Mouse (Mus musculus) embryonic facial prominence, embryonic 15.5 days (tissue): ENCODE measurements around the gene Gm49405. TPM values are rescaled to one million over a fixed set of nuclear protein-coding genes. Genes with fewer than 3 reads are reported as not detected.

Experiments used
- ATAC-seq: fragments of 200-750 bp; cut with Nextera tagmentation; 2 replicates; pipeline ENCODE4 v1.8.0; 2017; ENCODE audit warnings: low read depth, moderate TSS enrichment; ENCODE audit not compliant: insufficient number of reproducible peaks, low FRiP score, low TSS enrichment
- H3K27ac ChIP-seq: fragments of 300-500 bp; sonication (generic); replicated peaks from 2 replicates; pipeline ENCODE4 v1.5.1; 2015; ENCODE audit warnings: mild to moderate bottlenecking, inconsistent platforms
- H3K27me3 ChIP-seq: fragments of 300-500 bp; sonication (generic); 2 replicates; pipeline ENCODE4 v1.6.1; 2015; ENCODE audit warnings: inconsistent platforms
- H3K36me3 ChIP-seq: fragments of 300-500 bp; sonication (generic); 2 replicates; pipeline ENCODE4 v1.6.1; 2015; ENCODE audit warnings: mild to moderate bottlenecking, inconsistent platforms
- H3K4me1 ChIP-seq: fragments of 300-500 bp; sonication (generic); 2 replicates; pipeline ENCODE4 v1.6.1; 2015; ENCODE audit warnings: inconsistent platforms
- H3K4me2 ChIP-seq: fragments of 300-500 bp; sonication (generic); replicated peaks from 2 replicates; pipeline ENCODE4 v1.6.1; 2015; ENCODE audit warnings: mild to moderate bottlenecking, inconsistent platforms
- H3K4me3 ChIP-seq: fragments of 300-500 bp; sonication (generic); replicated peaks from 2 replicates; pipeline ENCODE4 v1.5.1; 2015; ENCODE audit warnings: mild to moderate bottlenecking, inconsistent platforms
- H3K9ac ChIP-seq: fragments of 300-500 bp; sonication (generic); 2 replicates; pipeline ENCODE4 v1.6.1; 2015; ENCODE audit warnings: inconsistent platforms
- H3K9me3 ChIP-seq: fragments of 300-500 bp; sonication (generic); replicated peaks from 2 replicates; pipeline ENCODE4 v1.6.1; 2016; ENCODE audit warnings: inconsistent platforms
- WGBS: fragments of 180-500 bp; shearing (Covaris S2); methylation state at CpG from one replicate; pipeline ENCODE4 v1.1.7; 2015; 5-methylcytosine and 5-hydroxymethylcytosine counted together
- polyA plus RNA-seq: library from polyadenylated mRNA; unstranded; fragments of >200 nt; fragmentation: Nextera tagmentation; extraction: Ambion mirVana; gene quantifications from 2 replicates; pipeline ENCODE4 v1.2.1, GENCODE M21; 2015

The Gm49405 gene
- polyA plus RNA-seq, 1 experiment from 2014 or later = 4.7 TPM

GRCm38 (mm10) chr19:3999121-3999730 is 1.2 kb upstream of the Gm49405 start:
- peak overlapping the region; percentile 81 for H3K4me2 ChIP-seq
- no peaks in the 10 kb centered on the region for H3K36me3 ChIP-seq
- H3K4me1 ChIP-seq = peaks cover 23% of the 10 kb centered on the region
- no peak overlapping the region for H3K27ac ChIP-seq
- ATAC-seq = no peak
- WGBS = 81% methylated on average over 9 of the region's 9 CpGs
- no peaks in the 10 kb centered on the region for H3K27me3 ChIP-seq
- peak overlapping the region; percentile 66 for H3K4me3 ChIP-seq
- H3K9ac ChIP-seq = no peak overlapping the region
- H3K9me3 ChIP-seq = no peaks in the 10 kb centered on the region

GRCm38 (mm10) chr19:4000949-4001525 is 611 bp downstream of the Gm49405 start:
- Histone ChIP-seq H3K4me2 (peak overlapping the region; percentile 81), H3K27me3 (no peaks in the 10 kb centered on the region), H3K36me3 (peaks cover 11% of the 10 kb centered on the region), H3K27ac (peak overlapping the region; percentile 96), H3K9ac (peak overlapping the region; percentile 74), H3K9me3 (no peaks in the 10 kb centered on the region), H3K4me3 (peak overlapping the region; percentile 66), H3K4me1 (peaks cover 23% of the 10 kb centered on the region)
- ATAC-seq = no peak
- 14% methylated on average over 17 of the region's 17 CpGs for WGBS

- Histone ChIP-seq H3K27me3 (no peaks in the 10 kb centered on the region), H3K9ac (no peak overlapping the region), H3K4me1 (peaks cover 23% of the 10 kb centered on the region), H3K4me3 (no peak overlapping the region), H3K4me2 (no peak overlapping the region), H3K36me3 (peaks cover 18% of the 10 kb centered on the region), H3K9me3 (no peaks in the 10 kb centered on the region), H3K27ac (no peak overlapping the region)
- ATAC-seq = no peak
- 82% methylated on average over 5 of the region's 5 CpGs for WGBS
Observed at GRCm38 (mm10) chr19:4001752-4002151, 1.3 kb downstream of the Gm49405 start.

- Histone ChIP-seq H3K4me3 (no peak within 1 kb of the TSS), H3K27me3 (no peaks in the 10 kb centered on the region), H3K9me3 (no peaks in the 10 kb centered on the region), H3K4me1 (peaks cover 23% of the 10 kb centered on the region), H3K36me3 (peaks cover 31% of the 10 kb centered on the region), H3K4me2 (no peak within 1 kb of the TSS), H3K9ac (no peak within 1 kb of the TSS), H3K27ac (no peak within 1 kb of the TSS)
- ATAC-seq = no peak
- 76% methylated on average over 1 of the region's 1 CpGs for WGBS
Observed at GRCm38 (mm10) chr19:4003112-4003511, 2.7 kb downstream of the Gm49405 start, which contains the start of gene Doc2g. Gene Doc2g (plus strand): TSS chr19:4003313.

GRCm38 (mm10) chr19:4003641-4004040 is 3.2 kb downstream of the Gm49405 start:
- Histone ChIP-seq H3K9me3 (no peaks in the 10 kb centered on the region), H3K36me3 (peaks cover 37% of the 10 kb centered on the region), H3K4me3 (no peak overlapping the region), H3K4me1 (peaks cover 23% of the 10 kb centered on the region), H3K9ac (no peak overlapping the region), H3K27ac (no peak overlapping the region), H3K27me3 (no peaks in the 10 kb centered on the region), H3K4me2 (no peak overlapping the region)
- no peak for ATAC-seq
- 79% methylated on average over 12 of the region's 12 CpGs for WGBS

- ATAC-seq = no peak
- peaks cover 44% of the 10 kb centered on the region for H3K36me3 ChIP-seq
- H3K9me3 ChIP-seq = no peaks in the 10 kb centered on the region
- H3K27ac ChIP-seq = no peak overlapping the region
- no peak overlapping the region for H3K9ac ChIP-seq
- H3K4me1 ChIP-seq = peaks cover 18% of the 10 kb centered on the region
- H3K27me3 ChIP-seq = no peaks in the 10 kb centered on the region
- H3K4me2 ChIP-seq = no peak overlapping the region
- H3K4me3 ChIP-seq = no peak overlapping the region
- WGBS = 84% methylated on average over 15 of the region's 15 CpGs
Observed at GRCm38 (mm10) chr19:4004331-4004730, 3.9 kb downstream of the Gm49405 start.

- WGBS = 87% methylated on average over 9 of the region's 9 CpGs
- H3K9me3 ChIP-seq = no peaks in the 10 kb centered on the region
- no peak overlapping the region for H3K4me2 ChIP-seq
- peaks cover 51% of the 10 kb centered on the region for H3K36me3 ChIP-seq
- no peak for ATAC-seq
- peaks cover 11% of the 10 kb centered on the region for H3K4me1 ChIP-seq
- no peak overlapping the region for H3K4me3 ChIP-seq
- H3K9ac ChIP-seq = no peak overlapping the region
- no peak overlapping the region for H3K27ac ChIP-seq
- no peaks in the 10 kb centered on the region for H3K27me3 ChIP-seq
Observed at GRCm38 (mm10) chr19:4005091-4005490, 4.7 kb downstream of the Gm49405 start.

GRCm38 (mm10) chr19:4005971-4006370 is 5.5 kb downstream of the Gm49405 start:
- no peak overlapping the region for H3K4me2 ChIP-seq
- WGBS = 94% methylated on average over 8 of the region's 8 CpGs
- peaks cover 11% of the 10 kb centered on the region for H3K4me1 ChIP-seq
- H3K36me3 ChIP-seq = peaks cover 55% of the 10 kb centered on the region
- H3K9me3 ChIP-seq = no peaks in the 10 kb centered on the region
- H3K9ac ChIP-seq = no peak overlapping the region
- no peak overlapping the region for H3K4me3 ChIP-seq
- H3K27me3 ChIP-seq = no peaks in the 10 kb centered on the region
- H3K27ac ChIP-seq = no peak overlapping the region
- no peak for ATAC-seq

GRCm38 (mm10) chr19:4011086-4011485 is 10.7 kb downstream of the Gm49405 start:
- no peaks in the 10 kb centered on the region for H3K9me3 ChIP-seq
- H3K4me1 ChIP-seq = peaks cover 16% of the 10 kb centered on the region
- H3K36me3 ChIP-seq = peaks cover 44% of the 10 kb centered on the region
- no peak overlapping the region for H3K27ac ChIP-seq
- ATAC-seq = no peak
- no peak overlapping the region for H3K9ac ChIP-seq
- WGBS = 93% methylated on average over 5 of the region's 5 CpGs
- H3K4me3 ChIP-seq = no peak overlapping the region
- no peaks in the 10 kb centered on the region for H3K27me3 ChIP-seq
- no peak overlapping the region for H3K4me2 ChIP-seq

- Histone ChIP-seq H3K27ac (peak within 1 kb of the TSS; percentile 65), H3K27me3 (no peaks in the 10 kb centered on the region), H3K4me2 (peak within 1 kb of the TSS; percentile 67), H3K36me3 (peaks cover 29% of the 10 kb centered on the region), H3K4me1 (peaks cover 16% of the 10 kb centered on the region), H3K4me3 (peak within 1 kb of the TSS; percentile 95), H3K9me3 (no peaks in the 10 kb centered on the region), H3K9ac (peak within 1 kb of the TSS; percentile 83)
- peak; percentile 99 for ATAC-seq
- WGBS = under 1% methylated on average over 45 of the region's 45 CpGs
Observed at GRCm38 (mm10) chr19:4012432-4013022, 12.1 kb downstream of the Gm49405 start, which contains the start of gene Ndufv1. Gene Ndufv1 (minus strand): TSS chr19:4012806.

- no peak for ATAC-seq
- Histone ChIP-seq H3K36me3 (peaks cover 24% of the 10 kb centered on the region), H3K4me2 (peak overlapping the region; percentile 67), H3K9ac (peak overlapping the region; percentile 35; the same call in 1 of the 2 replicates), H3K9me3 (no peaks in the 10 kb centered on the region), H3K4me1 (peaks cover 16% of the 10 kb centered on the region), H3K27ac (no peak overlapping the region; the same call in 1 of the 2 replicates), H3K4me3 (peak overlapping the region; percentile 95), H3K27me3 (no peaks in the 10 kb centered on the region)
- 19% methylated on average over 9 of the region's 9 CpGs for WGBS
Observed at GRCm38 (mm10) chr19:4013066-4013465, 12.6 kb downstream of the Gm49405 start.
